Mouse (Mus musculus) thymus, postnatal 10 days (tissue): ENCODE results near the gene Tppp3.

Source experiments
- DNase-seq, 2 experiments: peaks; one replicate each; pipeline ENCODE4 v3.0.0; 2021; ENCODE audit warnings: low spot score in 2 of 2

Gene Tppp3

GRCm38 (mm10) chr8:105467396-105467985, 3.8 kb downstream of the Tppp3 start:
- no peak for DNase-seq

- DNase-seq, result no peak
These were observed 4.5 kb downstream of the Tppp3 start for GRCm38 (mm10) chr8:105466700-105467291.

GRCm38 (mm10) chr8:105466246-105466645, 5.1 kb downstream of the Tppp3 start:
- DNase-seq, result no peak

GRCm38 (mm10) chr8:105464595-105464994, 6.7 kb downstream of the Tppp3 start:
- DNase-seq, result no peak

GRCm38 (mm10) chr8:105461085-105461803, 10.1 kb downstream of the Tppp3 start:
- no peak for DNase-seq

- no peak for DNase-seq
These were observed 16.1 kb downstream of the Tppp3 start for GRCm38 (mm10) chr8:105455218-105455617.

- no peak for DNase-seq
These were observed 17.2 kb downstream of the Tppp3 start for GRCm38 (mm10) chr8:105454088-105454487.

- DNase-seq, result no peak
These were observed 18.0 kb downstream of the Tppp3 start for GRCm38 (mm10) chr8:105453296-105453695.

GRCm38 (mm10) chr8:105451903-105452603, 19.3 kb downstream of the Tppp3 start:
- no peak for DNase-seq

- DNase-seq, result no peak
These were observed 20.3 kb downstream of the Tppp3 start for GRCm38 (mm10) chr8:105450977-105451376.

- no peak for DNase-seq
These were observed 22.7 kb downstream of the Tppp3 start for GRCm38 (mm10) chr8:105448596-105448995.

- no peak for DNase-seq
These were observed 23.1 kb downstream of the Tppp3 start for GRCm38 (mm10) chr8:105448188-105448587.

- no peak for DNase-seq
These were observed 25.2 kb downstream of the Tppp3 start for GRCm38 (mm10) chr8:105446127-105446552.

- DNase-seq, result no peak
These were observed 25.8 kb downstream of the Tppp3 start for GRCm38 (mm10) chr8:105445296-105446126.

GRCm38 (mm10) chr8:105442661-105443060, 28.7 kb downstream of the Tppp3 start:
- DNase-seq, result no peak

GRCm38 (mm10) chr8:105441433-105441832, 29.9 kb downstream of the Tppp3 start:
- DNase-seq, result peak; percentile 8 to 66

- DNase-seq, result peak; percentile 35 to 56
These were observed 32.5 kb downstream of the Tppp3 start for GRCm38 (mm10) chr8:105438865-105439264.

- no peak for DNase-seq
These were observed 34.1 kb downstream of the Tppp3 start for GRCm38 (mm10) chr8:105437078-105437748.

- DNase-seq, result no peak
These were observed 35.1 kb downstream of the Tppp3 start for GRCm38 (mm10) chr8:105436218-105436617.

- peak in 1 of 2 experiments; percentile 9 for DNase-seq
These were observed 37.2 kb downstream of the Tppp3 start for GRCm38 (mm10) chr8:105434136-105434535.

GRCm38 (mm10) chr8:105433511-105433910, 37.8 kb downstream of the Tppp3 start:
- peak in 1 of 2 experiments; percentile 9 for DNase-seq
